Mouse (Mus musculus) cortical plate, adult 2 months (tissue): ENCODE data around the gene Smg5.
"Not testable (repeated sequence)": the region's sequence is repeated elsewhere in the genome, so short reads cannot be mapped to it uniquely, and the experiment has no call there.

Experiments
- CTCF ChIP-seq: fragments of 200-500 bp; IDR thresholded peaks from 2 replicates; pipeline ENCODE4 v1.5.1; 2011; ENCODE audit warnings: mild to moderate bottlenecking, control low read depth, low read length; ENCODE audit not compliant: insufficient read depth; ENCODE audit errors: extremely low read depth
- POLR2A ChIP-seq: fragments of 200-500 bp; IDR thresholded peaks from 2 replicates; pipeline ENCODE4 v1.6.1; 2011; ENCODE audit warnings: mild to moderate bottlenecking, low read length, control low read depth; ENCODE audit not compliant: insufficient read depth; ENCODE audit errors: extremely low read depth

DNA sequence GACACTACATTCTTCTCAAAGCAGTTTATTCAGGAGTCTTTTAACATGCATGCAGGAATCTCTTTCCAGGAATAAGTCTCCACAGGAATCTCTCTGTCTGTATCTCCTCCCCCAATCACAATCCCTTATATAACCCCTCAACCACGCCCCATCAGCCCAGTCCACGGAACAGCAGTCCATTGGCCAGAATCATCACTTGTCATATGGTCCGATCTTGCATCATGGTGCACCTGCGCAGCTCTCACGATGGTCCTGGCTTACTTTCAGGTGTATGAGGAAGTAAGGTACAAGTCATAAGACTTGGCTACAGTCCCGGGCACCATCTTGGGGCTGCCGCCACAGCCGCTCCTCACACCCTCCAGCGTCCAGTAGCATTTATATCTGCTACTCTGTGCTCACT is 36.6 kb downstream of the Smg5 start, which contains the start of gene Bglap3:
- TF ChIP-seq POLR2A, CTCF: not testable (repeated sequence)
